Mouse (Mus musculus): ENCODE data around the gene Irf7.
A peak's percentile ranks its signal among the peaks of the same experiment; 100 is the strongest.

Irf7 gene

DNA sequence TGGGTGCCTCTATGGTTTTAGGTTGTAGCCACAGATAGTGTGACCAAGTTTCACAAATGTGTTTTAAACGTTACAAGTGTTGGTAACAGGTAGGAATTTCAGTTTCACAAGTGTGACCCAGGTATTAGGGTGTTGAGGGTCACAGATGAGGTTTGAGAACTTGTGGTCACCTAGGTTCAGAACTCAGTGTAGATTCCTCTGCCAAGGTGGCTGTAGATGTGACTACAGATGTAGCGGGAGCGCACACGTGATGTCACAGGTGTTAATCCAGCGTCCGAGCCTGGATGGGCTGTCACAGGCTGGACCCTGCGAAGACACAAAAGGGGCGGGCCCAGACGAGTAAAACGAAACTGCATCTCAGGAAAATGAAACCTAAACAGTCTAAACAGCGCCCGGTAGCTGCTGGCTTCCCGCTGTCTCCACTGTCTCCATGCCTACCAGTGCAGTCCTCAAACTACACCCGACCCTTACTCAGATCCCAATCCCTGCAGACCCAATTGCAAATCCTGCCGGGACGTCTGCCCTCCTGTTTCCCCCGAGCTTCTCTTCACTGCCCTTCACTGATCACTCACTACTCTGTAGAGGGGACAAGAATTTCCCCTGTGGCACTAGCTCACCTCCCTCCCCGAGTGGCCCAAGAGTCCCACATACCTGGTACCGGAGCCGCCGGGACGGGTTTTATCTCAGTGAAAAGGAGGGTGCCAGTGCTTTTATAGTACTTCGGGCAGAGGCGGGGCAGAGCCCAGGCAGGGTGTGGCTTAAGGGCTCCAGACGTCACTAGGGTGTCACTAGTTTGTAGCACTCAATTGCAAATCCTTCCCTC lies at the start of gene Irf7:
Gene Irf7 (minus strand): TSS at position 743 of the 823 bp plus-strand sequence.
- DNase-seq (ENCODE audit: low spot score in 2 of 2): no peak

DNA sequence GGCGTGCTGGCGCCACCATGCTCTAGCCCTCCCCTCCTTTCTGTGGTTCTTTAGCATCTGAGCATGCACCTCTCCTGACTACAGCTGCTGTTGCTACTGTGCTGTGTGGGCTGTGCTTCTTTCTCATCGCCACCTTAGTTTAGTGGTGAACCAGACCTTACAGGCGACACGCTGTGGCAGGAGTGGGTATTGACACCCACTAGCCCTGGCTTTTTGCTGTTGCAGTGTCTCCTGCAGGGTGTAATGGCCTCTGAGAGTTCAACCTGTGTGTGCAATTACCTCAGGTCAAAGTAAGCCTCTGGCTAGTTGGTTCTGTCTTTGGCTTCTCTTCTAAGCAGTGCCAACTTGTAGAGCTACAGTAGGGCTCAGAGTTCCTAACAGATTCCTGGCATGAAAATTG lies 49.7 kb upstream of the Irf7 start:
- DNase-seq (ENCODE audit: low spot score in 2 of 2): peak in 1 of 2 experiments; percentile 52

DNA sequence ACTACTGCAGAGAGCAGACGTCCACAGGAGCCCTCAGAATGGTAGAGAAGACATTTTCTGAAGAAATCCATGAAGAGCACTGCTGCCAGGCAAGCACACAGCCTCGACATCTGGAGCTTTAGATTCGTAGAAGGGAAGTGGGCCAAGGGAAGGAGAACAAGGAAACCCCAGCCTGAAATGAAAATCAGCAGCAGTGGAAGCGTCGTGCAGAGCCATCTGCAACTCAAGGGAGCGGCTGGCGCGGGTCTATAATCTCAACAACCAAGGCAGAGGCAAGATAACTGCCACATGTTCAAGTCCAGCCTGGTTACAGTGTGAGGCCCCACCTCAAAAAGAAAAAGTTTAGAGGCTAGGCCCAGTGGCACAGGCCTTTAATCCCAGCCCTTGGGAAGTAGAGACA lies 48.8 kb upstream of the Irf7 start:
- DNase-seq (ENCODE audit: low spot score in 2 of 2): no peak

DNA sequence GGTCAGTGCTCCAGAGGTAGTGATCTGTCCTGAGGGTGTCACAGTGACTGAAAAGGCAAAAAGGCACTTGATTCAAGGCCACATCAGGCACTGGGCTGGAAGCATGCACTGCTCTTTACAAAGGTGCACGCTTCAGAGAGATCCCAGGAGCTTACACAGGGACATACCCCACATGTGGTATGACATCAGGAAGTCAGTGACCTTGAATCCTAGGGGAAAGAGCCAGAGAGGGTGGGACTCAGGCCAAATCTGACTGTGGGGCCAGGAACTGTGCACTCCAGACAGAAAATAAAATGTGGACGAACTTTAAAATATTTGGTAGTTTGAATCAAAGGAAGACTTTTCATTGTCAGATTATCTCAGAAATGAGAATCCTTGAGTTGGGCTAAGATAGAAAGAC lies 48.1 kb upstream of the Irf7 start:
- no peak for DNase-seq (ENCODE audit: low spot score in 2 of 2)

DNA sequence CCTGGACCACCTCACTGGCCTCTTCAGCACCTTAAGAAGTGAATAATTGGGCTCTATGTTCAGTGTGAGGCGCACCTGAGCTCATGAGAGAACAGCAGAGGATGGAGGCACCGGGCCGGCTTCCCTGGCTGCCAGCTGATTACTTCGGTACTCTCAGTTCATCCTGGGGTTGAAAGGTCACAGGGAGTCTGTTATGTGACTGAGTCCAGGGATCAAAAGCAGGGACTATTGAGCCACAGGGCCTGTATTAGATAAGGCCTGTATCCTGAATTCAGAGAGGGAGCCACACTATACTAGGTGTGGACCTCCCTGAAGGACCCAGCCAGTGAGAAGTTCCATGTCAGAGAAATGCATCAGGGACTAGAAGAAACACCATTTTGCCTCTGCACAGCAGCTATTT lies 38.3 kb upstream of the Irf7 start:
- DNase-seq (ENCODE audit: low spot score in 2 of 2): no peak

DNA sequence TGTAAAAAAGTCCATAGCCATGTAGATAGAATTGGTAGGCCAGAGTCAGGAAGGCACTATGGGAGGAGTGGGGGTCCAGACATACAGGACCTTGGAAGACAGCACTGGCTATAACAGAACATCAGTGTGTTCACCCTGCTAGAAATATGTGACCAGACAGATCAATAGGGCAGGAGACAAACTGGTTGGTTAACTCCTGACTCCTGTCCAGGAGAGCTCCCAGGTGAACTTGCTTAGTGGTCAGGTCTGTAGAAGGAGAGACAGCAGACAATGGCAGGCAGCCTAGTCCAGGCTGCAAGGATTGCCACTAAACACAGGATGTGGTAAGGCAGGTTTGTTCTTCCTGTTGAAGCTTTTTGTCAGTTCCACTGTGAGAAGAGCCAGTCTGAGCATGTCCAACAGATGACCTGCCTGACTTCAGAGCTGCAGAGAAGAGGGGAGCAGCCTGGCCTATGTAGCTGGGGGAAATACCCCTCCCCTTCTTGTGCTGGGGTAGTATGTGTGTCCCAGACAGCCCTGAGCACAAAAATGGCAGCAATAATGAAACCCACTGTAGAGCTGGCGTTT lies 36.5 kb upstream of the Irf7 start:
- DNase-seq (ENCODE audit: low spot score in 2 of 2): no peak

DNA sequence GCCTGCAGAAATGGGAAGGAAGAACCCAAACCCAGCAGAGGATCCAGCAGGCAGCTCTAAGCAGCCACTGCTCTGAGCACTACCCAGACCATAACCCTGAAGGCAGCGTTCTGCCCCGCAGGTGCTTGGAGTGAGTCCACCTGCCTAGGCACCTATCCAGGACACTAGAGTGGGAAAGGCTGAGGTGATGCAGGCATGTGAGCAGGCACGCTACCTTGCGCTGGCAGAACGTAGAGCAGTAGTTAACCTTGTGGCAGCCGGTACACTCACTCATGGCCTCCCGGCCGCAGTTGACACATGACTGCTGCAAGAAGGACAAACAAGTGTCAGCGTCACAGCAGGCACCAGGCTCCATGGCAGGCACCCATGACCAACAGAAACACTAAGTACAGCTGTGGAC lies 35.1 kb upstream of the Irf7 start:
- DNase-seq (ENCODE audit: low spot score in 2 of 2): no peak

DNA sequence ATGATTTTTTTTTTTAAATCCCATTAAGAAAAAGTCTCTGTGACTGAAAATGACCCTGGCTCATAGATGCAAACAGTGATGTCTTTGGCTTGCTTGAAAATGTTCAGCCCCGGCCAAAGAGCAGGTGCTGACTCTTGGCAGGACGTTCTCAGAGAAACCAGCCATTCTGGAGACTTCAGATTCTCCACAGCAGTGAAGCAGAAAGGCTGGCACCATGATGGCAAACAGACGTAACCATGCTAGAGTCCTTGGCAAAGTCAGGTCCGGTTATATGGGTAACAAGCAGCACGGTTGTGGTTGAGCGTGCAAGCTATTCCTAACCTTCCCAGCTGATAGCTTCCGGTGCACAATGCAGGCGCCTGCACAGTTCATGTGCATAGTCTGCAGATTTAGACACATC lies 32.9 kb upstream of the Irf7 start:
- DNase-seq (ENCODE audit: low spot score in 2 of 2): no peak

DNA sequence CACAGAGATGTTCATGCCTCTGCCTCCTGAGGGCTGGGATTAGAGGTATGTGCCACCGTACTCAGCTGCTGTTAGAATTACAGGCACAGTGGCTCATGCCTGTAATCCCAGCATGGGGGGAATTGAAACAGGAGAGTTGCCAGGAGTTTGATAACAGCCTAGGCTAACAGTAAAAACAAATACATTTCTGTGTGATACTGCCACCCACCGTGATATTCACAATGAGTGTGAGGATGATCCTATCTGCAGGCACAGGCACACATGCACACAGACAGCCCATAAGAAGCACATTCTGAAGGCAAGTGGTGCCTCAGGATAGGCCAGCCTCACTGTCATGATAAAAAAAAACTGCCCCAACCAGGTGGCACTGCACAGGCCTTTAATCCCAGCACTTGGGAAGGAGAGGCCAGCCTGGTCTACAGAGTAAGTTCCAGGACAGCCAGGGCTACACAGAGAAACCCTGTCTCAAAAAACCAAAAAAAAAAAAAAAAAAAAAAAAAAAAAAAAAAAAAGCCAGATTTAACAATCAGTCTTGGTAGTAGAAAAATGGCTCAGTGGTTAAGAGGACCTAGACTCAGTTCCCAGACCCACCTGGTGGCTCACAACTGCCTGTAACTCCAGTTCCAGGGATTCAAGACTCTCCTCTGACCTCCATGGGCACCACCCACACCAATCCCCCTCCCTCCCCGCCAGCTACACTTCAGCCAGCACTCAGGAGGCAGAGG lies 31.8 kb upstream of the Irf7 start:
- DNase-seq (ENCODE audit: low spot score in 2 of 2): no peak

DNA sequence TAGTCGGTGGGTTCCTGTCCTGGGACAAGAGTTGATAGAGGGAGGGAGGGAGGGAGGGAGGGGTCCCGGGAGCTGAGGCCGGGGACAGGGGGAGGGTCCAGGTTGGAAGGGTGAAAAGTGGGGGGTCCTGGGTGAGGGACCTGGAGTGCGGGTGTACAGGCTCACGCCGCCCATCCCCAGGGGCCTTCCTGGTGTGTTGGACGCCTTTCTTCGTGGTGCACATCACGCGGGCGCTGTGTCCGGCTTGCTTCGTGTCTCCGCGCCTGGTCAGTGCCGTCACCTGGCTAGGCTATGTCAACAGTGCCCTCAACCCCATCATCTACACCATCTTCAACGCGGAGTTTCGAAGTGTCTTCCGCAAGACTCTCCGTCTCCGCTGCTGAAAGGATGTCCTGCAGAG lies 28.2 kb upstream of the Irf7 start:
- DNase-seq (ENCODE audit: low spot score in 2 of 2): no peak

DNA sequence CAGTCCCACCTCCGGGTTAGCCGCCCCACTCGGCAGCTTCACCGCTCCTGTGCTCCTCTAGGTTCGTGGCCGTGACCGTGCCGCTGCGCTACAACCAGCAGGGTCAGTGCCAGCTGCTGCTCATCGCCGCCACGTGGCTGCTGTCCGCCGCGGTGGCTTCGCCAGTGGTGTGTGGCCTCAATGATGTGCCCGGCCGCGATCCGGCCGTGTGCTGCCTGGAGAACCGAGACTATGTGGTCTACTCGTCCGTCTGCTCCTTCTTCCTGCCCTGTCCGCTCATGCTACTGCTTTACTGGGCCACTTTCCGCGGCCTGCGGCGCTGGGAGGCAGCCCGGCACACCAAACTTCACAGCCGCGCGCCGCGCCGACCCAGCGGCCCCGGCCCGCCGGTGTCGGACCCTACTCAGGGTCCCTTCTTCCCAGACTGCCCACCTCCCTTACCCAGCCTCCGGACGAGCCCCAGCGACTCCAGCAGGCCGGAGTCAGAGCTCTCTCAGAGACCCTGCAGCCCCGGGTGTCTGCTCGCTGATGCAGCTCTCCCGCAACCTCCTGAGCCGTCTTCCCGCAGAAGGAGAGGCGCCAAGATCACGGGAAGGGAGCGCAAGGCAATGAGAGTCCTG lies 27.7 kb upstream of the Irf7 start:
- DNase-seq (ENCODE audit: low spot score in 2 of 2): no peak

DNA sequence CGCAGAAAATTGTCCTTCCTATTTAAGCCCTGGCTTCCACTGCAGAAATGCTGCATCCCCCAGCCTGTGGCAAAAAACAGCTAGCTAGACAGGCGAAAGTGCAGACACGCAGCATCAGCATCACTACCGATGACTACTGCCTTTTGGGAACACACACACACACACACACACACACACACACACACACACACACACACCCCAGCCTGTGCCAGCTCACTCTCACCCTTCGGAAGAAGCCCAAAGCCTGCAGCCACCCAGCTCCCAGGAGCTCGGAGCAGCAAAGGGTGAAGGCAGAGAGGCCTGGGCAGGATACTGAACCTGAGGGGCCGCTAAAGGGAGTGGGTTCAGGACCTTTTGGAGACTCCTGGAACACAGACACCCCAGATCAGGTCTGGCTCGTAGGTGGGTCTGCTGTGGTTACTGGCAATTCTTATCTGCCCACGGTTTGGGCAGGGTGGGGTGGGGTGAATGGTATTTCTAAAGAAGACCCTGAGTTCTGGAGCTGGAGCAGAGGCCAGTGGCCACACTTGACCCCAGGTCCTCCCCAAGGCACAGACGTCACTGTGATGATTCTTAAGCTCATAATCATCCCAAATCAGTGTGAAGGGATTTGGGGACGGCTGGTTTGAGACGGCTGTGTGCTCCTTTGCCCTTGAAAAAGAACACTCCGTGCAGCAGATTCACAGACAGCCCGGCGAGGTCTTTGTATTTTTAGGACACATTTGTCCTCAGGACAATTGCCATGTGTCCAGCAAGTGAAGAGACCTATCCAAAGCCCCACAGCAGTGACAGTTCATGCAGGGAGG lies 26.5 kb upstream of the Irf7 start:
- no peak for DNase-seq (ENCODE audit: low spot score in 2 of 2)

DNA sequence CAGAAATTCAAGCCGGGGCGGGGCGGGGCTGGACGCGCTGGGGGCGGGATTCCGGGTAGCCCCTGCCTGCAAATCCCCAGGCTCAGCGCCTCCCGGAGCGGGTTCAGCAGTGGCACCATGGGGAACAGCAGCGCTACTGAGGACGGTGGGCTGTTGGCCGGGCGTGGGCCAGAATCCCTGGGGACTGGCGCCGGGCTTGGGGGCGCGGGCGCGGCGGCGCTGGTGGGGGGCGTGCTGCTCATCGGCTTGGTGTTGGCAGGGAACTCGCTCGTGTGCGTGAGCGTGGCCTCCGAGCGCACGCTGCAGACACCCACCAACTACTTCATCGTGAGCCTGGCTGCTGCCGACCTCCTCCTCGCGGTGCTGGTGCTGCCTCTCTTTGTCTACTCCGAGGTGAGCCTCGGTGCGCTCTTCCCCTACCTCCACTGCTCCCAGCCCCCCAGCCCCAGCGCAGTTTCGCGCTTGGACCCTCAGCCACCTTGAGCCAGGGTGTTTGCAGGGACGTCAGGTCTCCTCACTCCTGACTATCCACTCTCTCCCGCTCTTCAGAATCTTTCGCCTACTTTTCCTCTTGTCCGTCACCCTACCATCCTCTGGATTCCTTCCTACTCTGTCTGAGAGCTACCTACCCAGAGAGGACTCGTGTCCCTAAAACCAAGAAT lies 25.8 kb upstream of the Irf7 start, which contains the start of gene Drd4:
Gene Drd4 (plus strand): TSS at position 86 of the 662 bp plus-strand sequence.
- DNase-seq (ENCODE audit: low spot score in 2 of 2): no peak

DNA sequence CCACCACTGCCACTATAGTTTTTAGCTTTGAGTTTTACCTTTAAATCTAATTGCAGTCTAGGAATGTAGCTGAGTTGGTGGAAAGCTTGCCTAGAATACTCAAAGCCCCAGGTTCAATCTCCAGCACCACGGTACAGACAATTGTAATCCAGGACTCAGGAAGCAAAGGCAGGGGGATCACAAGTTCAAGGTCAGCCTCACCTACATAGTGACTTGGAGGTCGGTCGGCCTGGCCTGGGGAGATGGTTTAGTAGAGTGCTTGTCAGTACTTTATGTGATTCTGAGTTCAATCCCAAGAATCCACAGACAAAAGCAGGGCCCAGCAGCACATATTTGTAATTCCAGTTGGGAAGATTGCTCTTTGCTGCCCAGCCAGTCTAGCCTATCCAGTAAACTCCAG lies 21.8 kb upstream of the Irf7 start:
- DNase-seq (ENCODE audit: low spot score in 2 of 2): no peak

DNA sequence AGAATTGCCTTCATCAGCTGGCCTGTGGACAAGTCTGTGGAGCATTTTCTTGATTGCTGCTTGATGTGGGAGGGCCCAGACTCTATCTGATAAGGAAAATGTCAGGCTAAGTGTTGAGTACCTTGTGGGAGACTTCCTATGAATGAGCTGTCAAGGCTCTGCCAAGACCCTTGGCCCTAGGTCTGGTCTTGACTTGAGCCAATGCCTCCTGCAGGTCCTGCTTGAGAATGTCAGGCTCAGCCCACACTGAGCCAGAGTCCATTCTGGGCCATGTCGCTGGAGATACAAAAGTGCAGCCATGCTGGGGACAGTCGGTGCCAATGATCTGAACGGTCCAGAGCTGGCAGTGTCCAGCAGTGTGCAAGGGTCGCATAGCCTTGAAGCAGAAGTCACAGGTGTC lies 16.5 kb upstream of the Irf7 start:
- no peak for DNase-seq (ENCODE audit: low spot score in 2 of 2)

DNA sequence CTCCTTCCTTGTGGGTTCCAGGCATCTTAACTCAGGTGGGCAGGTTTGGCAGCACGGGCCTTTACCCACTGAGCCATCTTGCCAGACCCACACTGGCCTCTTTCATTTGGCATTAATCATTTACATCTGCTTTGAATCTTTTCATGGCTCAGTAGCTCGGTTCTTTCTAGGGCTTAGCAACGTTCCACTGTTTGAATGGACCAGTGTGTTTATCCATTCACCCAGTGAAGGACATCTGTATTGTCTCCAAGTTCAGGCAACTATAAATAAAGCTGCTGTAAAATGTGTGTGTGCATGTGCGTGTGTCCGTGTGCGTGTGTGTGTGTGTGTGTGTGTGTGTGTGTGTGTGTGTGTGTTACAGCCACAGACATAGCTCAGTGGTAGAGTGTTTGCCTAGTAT lies 15.2 kb upstream of the Irf7 start:
- DNase-seq (ENCODE audit: low spot score in 2 of 2): no peak

DNA sequence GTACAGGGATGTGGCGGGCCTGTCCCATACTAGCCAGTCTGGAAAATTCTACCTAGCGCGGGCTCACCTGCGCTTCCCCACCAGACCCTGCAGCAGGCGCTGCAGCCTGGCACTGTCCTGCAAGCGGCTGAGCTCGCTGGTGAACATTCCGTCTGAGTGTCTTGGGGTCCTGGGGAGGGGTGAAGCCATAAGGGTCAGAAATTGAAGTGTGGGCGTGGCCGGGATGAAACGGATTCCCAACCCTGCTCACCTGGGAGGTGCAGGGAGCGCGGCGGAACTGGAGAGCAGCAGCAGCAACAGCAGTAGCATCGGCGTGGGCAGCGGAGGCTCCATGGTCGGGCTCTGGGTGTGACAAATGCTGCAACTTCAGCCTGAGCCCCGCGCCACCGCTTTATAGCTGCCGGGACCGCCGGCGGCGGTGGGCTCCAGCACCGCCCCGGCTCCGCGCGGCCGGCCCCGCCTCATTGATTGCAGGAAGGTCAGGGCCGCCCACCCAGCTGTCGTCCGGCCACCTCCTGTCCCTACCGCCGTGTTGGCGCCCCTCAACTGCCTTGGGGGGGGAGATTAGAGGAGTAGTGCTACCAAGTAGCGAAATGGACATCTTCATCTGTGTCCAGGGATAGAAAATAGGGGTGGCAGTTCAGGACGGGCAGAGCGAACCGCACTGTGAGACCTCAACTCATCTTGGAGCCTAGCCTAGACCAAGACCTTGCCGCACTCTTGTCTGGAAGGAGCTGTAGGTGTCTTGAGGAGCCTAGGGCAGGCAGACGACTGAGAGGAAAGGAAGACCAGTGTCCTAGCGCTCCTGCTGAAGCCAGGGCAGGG lies 12.7 kb upstream of the Irf7 start, which contains the start of gene Sct:
Gene Sct (minus strand): TSS at position 368 of the 825 bp plus-strand sequence.
- DNase-seq (ENCODE audit: low spot score in 2 of 2): no peak

DNA sequence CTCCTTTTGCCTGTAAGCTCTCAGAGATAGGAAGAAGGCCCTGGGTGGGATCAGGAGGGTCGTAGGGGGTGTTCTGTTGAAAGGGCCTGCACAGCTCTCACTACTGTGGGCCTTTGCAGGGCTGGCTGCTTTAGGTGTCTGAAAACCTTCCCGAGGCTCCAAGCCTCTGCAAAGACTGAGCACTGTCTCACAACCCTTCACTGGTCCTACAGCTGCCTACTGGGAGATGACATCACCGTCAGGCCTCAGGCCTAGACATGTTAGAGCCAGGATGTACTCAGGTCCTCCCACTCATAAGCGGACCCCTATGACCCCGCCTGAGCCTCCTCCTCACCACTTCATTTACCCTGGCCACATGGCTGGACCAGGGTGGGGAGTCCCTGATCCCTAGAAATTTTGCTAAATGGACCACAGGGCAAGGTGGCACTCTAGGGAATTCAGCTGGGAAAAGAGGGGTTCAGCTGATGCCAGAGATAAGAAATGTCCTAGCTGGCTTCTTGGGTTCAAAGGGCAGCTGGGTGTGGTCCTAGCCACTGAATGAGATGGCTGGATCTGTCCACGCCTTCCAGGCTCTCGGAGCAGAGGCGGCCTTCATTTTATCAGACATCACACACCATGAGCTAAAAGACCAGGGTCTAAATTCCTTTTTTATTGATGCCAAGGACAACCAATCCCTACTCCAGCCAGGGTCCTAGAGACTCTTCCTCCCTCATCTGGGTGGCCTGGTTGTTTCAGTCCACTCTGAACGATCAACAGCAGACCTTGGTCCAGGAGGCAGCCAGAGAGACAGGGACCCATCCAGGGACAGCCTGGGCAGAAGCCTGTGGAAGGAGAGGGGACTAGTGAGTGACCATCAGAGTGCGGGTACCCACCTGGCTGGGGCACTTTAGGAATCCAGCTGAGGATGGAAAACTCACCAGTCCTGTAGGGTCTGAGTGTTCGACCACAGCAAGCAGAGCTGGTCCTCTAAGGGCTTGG lies 11.7 kb upstream of the Irf7 start:
- DNase-seq (ENCODE audit: low spot score in 2 of 2): no peak

DNA sequence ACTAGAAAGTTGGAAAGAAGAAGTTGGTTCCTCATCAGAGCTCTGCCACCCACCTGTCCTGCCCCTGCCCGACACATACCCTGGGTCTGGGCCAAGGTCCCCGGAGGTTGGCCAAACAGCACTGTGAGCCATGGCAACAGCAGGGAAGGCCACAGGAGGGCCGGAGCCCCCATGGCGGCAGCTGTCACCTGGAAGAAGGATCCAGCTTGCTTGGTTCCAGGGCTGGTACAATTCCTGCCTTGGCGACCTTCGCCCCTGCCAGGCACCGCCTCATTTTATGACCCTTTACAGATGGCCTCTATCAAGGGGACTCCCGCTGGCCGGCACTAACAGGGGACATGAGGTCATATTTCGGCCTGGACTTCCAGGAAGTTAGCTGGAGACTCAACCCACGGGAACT lies 10.3 kb upstream of the Irf7 start, which contains the start of gene Cdhr5:
Gene Cdhr5 (minus strand): TSS at position 241 of the 400 bp plus-strand sequence.
- no peak for DNase-seq (ENCODE audit: low spot score in 2 of 2)
